Mouse (Mus musculus): Measurements from ENCODE around the gene Mavs. TPM values are rescaled to one million over a fixed set of nuclear protein-coding genes. Genes with fewer than 3 reads are reported as not detected.

The Mavs gene
- total RNA-seq (2014; rRNA removed) (11.3 and 17.4 TPM in 2 replicates), polyA plus RNA-seq (2015; fragmentation: Nextera tagmentation; extraction: Ambion mirVana) (6.1 and 6.7 TPM in 2 replicates)

- peaks cover 6% of the 10 kb centered on the region for H3K4me1 ChIP-seq (ENCODE audit: insufficient read depth, low read length)
- H3K27ac ChIP-seq = peak within 1 kb of the TSS; percentile 60; the same call in 1 of the 2 replicates
- H3K36me3 ChIP-seq (ENCODE audit: insufficient read depth, low read length) = no peaks in the 10 kb centered on the region
- H3K27me3 ChIP-seq (ENCODE audit: insufficient read depth, low read length) = no peaks in the 10 kb centered on the region
- no peaks in the 10 kb centered on the region for H3K9me3 ChIP-seq (ENCODE audit: low read length)
- TF ChIP-seq CTCF (IDR thresholded peaks at IDR 0.05; ENCODE audit: low read depth) = no peak
- peak within 1 kb of the TSS; percentile 57 for H3K9ac ChIP-seq (replicated peaks; ENCODE audit: low read length)
- DNase-seq (ENCODE audit: low spot score) (peak; percentile 96), ATAC-seq (peak; percentile 100)
- H3K4me2 ChIP-seq (ENCODE audit: low read depth, low read length) = peak within 1 kb of the TSS; percentile 95
- 7% methylated on average over 29 of the region's 29 CpGs for WGBS
- H3K4me3 ChIP-seq (ENCODE audit: low read length) = peak within 1 kb of the TSS; percentile 48
Observed at GRCm38 (mm10) chr2:131233307-131234126, at the start of gene Mavs. TSS of gene Mavs (plus strand) at chr2:131234063.

GRCm38 (mm10) chr2:131186343-131186742 lies 47.5 kb upstream of the Mavs start:
- no peaks in the 10 kb centered on the region for H3K27me3 ChIP-seq (ENCODE audit: insufficient read depth, low read length)
- no peaks in the 10 kb centered on the region for H3K9me3 ChIP-seq (ENCODE audit: low read length)
- H3K4me1 ChIP-seq (ENCODE audit: insufficient read depth, low read length) = peaks cover 17% of the 10 kb centered on the region
- no peak for TF ChIP-seq CTCF (IDR thresholded peaks at IDR 0.05; ENCODE audit: low read depth)
- peak overlapping the region; percentile 69 for H3K4me2 ChIP-seq (ENCODE audit: low read depth, low read length)
- peak overlapping the region; percentile 53 for H3K9ac ChIP-seq (replicated peaks; ENCODE audit: low read length)
- H3K27ac ChIP-seq = peak overlapping the region; percentile 33; the same call in 1 of the 2 replicates
- peak overlapping the region; percentile 49 for H3K4me3 ChIP-seq (ENCODE audit: low read length)
- DNase-seq (ENCODE audit: low spot score) (no peak), ATAC-seq (no peak; the same call in 1 of the 2 replicates)
- H3K36me3 ChIP-seq (ENCODE audit: insufficient read depth, low read length) = no peaks in the 10 kb centered on the region
- WGBS = 1% methylated on average over 14 of the region's 14 CpGs

- Histone ChIP-seq H3K9ac (replicated peaks; ENCODE audit: low read length) (peak within 1 kb of the TSS; percentile 53), H3K4me2 (ENCODE audit: low read depth, low read length) (peak within 1 kb of the TSS; percentile 69), H3K4me3 (ENCODE audit: low read length) (peak within 1 kb of the TSS; percentile 49), H3K27me3 (ENCODE audit: insufficient read depth, low read length) (no peaks in the 10 kb centered on the region), H3K9me3 (ENCODE audit: low read length) (no peaks in the 10 kb centered on the region), H3K27ac (peak within 1 kb of the TSS; percentile 46; the same call in 1 of the 2 replicates), H3K4me1 (ENCODE audit: insufficient read depth, low read length) (peaks cover 17% of the 10 kb centered on the region), H3K36me3 (ENCODE audit: insufficient read depth, low read length) (no peaks in the 10 kb centered on the region)
- under 1% methylated on average over 42 of the region's 43 CpGs for WGBS
- TF ChIP-seq CTCF (IDR thresholded peaks at IDR 0.05; ENCODE audit: low read depth) = peak; percentile 41
- peak; percentile 89 for ATAC-seq
- peak; percentile 88 for DNase-seq (ENCODE audit: low spot score)
Observed at GRCm38 (mm10) chr2:131186771-131187601, 46.9 kb upstream of the Mavs start, which contains the start of the genes Cdc25b and Spef1. TSS of gene Cdc25b (plus strand) at chr2:131186949. TSS of gene Spef1 (minus strand) at chr2:131187282.

- TF ChIP-seq CTCF (IDR thresholded peaks at IDR 0.05; ENCODE audit: low read depth) = no peak
- Histone ChIP-seq H3K9ac (replicated peaks; ENCODE audit: low read length) (peak overlapping the region; percentile 53), H3K4me1 (ENCODE audit: insufficient read depth, low read length) (peaks cover 17% of the 10 kb centered on the region), H3K9me3 (ENCODE audit: low read length) (no peaks in the 10 kb centered on the region), H3K4me2 (ENCODE audit: low read depth, low read length) (peak overlapping the region; percentile 69), H3K27ac (peak overlapping the region; percentile 46; the same call in 1 of the 2 replicates), H3K36me3 (ENCODE audit: insufficient read depth, low read length) (no peaks in the 10 kb centered on the region), H3K27me3 (ENCODE audit: insufficient read depth, low read length) (no peaks in the 10 kb centered on the region), H3K4me3 (ENCODE audit: low read length) (peak overlapping the region; percentile 49)
- ATAC-seq = no peak
- WGBS = 25% methylated on average over 3 of the region's 3 CpGs
- DNase-seq (ENCODE audit: low spot score) = no peak
Observed at GRCm38 (mm10) chr2:131187602-131187922, 46.3 kb upstream of the Mavs start.

- no peak for TF ChIP-seq CTCF (IDR thresholded peaks at IDR 0.05; ENCODE audit: low read depth)
- Histone ChIP-seq H3K36me3 (ENCODE audit: insufficient read depth, low read length) (0 out of 2 replicates have a peak, but pooled peaks cover 4% of the 10 kb centered on the region), H3K4me1 (ENCODE audit: insufficient read depth, low read length) (peaks cover 17% of the 10 kb centered on the region), H3K9ac (replicated peaks; ENCODE audit: low read length) (no peak overlapping the region), H3K27ac (no peak overlapping the region), H3K27me3 (ENCODE audit: insufficient read depth, low read length) (no peaks in the 10 kb centered on the region), H3K9me3 (ENCODE audit: low read length) (no peaks in the 10 kb centered on the region), H3K4me2 (ENCODE audit: low read depth, low read length) (peak overlapping the region; percentile 69; the same call in 1 of the 2 replicates), H3K4me3 (ENCODE audit: low read length) (no peak overlapping the region)
- no peak for DNase-seq (ENCODE audit: low spot score)
- no peak for ATAC-seq
- 93% methylated on average over 5 of the region's 5 CpGs for WGBS
Observed at GRCm38 (mm10) chr2:131188311-131188710, 45.6 kb upstream of the Mavs start.

GRCm38 (mm10) chr2:131189521-131190309 lies 44.1 kb upstream of the Mavs start:
- DNase-seq (ENCODE audit: low spot score) = no peak
- Histone ChIP-seq H3K4me2 (ENCODE audit: low read depth, low read length) (no peak overlapping the region), H3K27ac (peak overlapping the region; percentile 49; the same call in 1 of the 2 replicates), H3K9me3 (ENCODE audit: low read length) (no peaks in the 10 kb centered on the region), H3K4me1 (ENCODE audit: insufficient read depth, low read length) (peaks cover 17% of the 10 kb centered on the region), H3K9ac (replicated peaks; ENCODE audit: low read length) (no peak overlapping the region), H3K27me3 (ENCODE audit: insufficient read depth, low read length) (no peaks in the 10 kb centered on the region), H3K36me3 (ENCODE audit: insufficient read depth, low read length) (0 out of 2 replicates have a peak, but pooled peaks cover 14% of the 10 kb centered on the region), H3K4me3 (ENCODE audit: low read length) (no peak overlapping the region)
- 40% methylated on average over 5 of the region's 5 CpGs for WGBS
- no peak for TF ChIP-seq CTCF (IDR thresholded peaks at IDR 0.05; ENCODE audit: low read depth)
- ATAC-seq = no peak
